Mouse (Mus musculus): ENCODE data around the gene Tiparp. TPM values are rescaled to one million over a fixed set of nuclear protein-coding genes. Genes with fewer than 3 reads are reported as not detected.

Tiparp gene
- polyA plus RNA-seq, 1 experiment: 1.8 TPM

GRCm38 (mm10) chr3:65537288-65537687, 9.1 kb downstream of the Tiparp start:
- WGBS: 66% methylated on average over 1 of the region's 1 CpGs
- peaks cover 2% of the 10 kb centered on the region for H3K4me1 ChIP-seq (ENCODE audit: control insufficient read depth, insufficient read depth, insufficient read length)
- H3K27me3 ChIP-seq (ENCODE audit: control insufficient read depth, insufficient read depth, low read length): no peaks in the 10 kb centered on the region
- DNase-seq (ENCODE audit: low read depth in 1 of 2, low spot score in 2 of 2): no peak
- TF ChIP-seq CTCF (IDR thresholded peaks at IDR 0.05; ENCODE audit: extremely low read depth, insufficient read depth, insufficient read length, insufficient replicate concordance): no peak
- TF ChIP-seq POLR2A (IDR thresholded peaks at IDR 0.05; ENCODE audit: low read depth, low read length): no peak
- H3K27ac ChIP-seq (ENCODE audit: insufficient read depth, low read length): no peak overlapping the region
- H3K4me3 ChIP-seq (ENCODE audit: extremely low read depth, insufficient read depth, insufficient read length): no peak overlapping the region
- H3K36me3 ChIP-seq (ENCODE audit: control insufficient read depth, insufficient read depth, low read length): peaks cover 3% of the 10 kb centered on the region; the same call in 1 of the 2 replicates

- TF ChIP-seq CTCF (IDR thresholded peaks at IDR 0.05; ENCODE audit: extremely low read depth, insufficient read depth, insufficient read length, insufficient replicate concordance) (no peak), POLR2A (IDR thresholded peaks at IDR 0.05; ENCODE audit: low read depth, low read length) (no peak)
- Histone ChIP-seq H3K4me3 (ENCODE audit: extremely low read depth, insufficient read depth, insufficient read length) (no peak overlapping the region), H3K27ac (ENCODE audit: insufficient read depth, low read length) (no peak overlapping the region), H3K36me3 (ENCODE audit: control insufficient read depth, insufficient read depth, low read length) (no peaks in the 10 kb centered on the region), H3K27me3 (ENCODE audit: control insufficient read depth, insufficient read depth, low read length) (no peaks in the 10 kb centered on the region), H3K4me1 (ENCODE audit: control insufficient read depth, insufficient read depth, insufficient read length) (peaks cover 2% of the 10 kb centered on the region)
- DNase-seq (ENCODE audit: low read depth in 1 of 2, low spot score in 2 of 2): no peak
- 94% methylated on average over 6 of the region's 6 CpGs for WGBS
Observed at GRCm38 (mm10) chr3:65540906-65541551, 12.8 kb downstream of the Tiparp start.

DNA sequence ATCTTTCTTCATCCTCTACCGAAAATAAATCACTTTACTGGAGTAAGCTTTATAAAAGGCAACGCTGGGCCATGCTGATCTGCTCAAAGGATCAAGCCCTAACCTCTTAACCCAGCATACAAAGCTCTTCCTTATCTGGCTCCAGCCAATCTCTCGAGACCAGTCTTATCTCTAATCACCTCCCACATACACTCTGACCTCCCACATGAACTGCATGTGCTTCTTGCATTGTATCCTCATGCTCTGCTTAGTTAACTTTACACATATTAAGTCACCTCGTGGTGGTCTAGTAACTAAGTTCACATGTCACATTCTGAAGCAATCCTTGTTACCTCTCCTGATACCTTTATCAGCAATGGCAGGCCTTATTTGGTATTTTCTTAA, 13.3 kb downstream of the Tiparp start:
- DNase-seq (ENCODE audit: low read depth in 1 of 2, low spot score in 2 of 2): no peak
- TF ChIP-seq CTCF (IDR thresholded peaks at IDR 0.05; ENCODE audit: extremely low read depth, insufficient read depth, insufficient read length, insufficient replicate concordance) (no peak), POLR2A (IDR thresholded peaks at IDR 0.05; ENCODE audit: low read depth, low read length) (no peak)
- Histone ChIP-seq H3K27ac (ENCODE audit: insufficient read depth, low read length) (no peak overlapping the region), H3K4me1 (ENCODE audit: control insufficient read depth, insufficient read depth, insufficient read length) (peaks cover 2% of the 10 kb centered on the region), H3K36me3 (ENCODE audit: control insufficient read depth, insufficient read depth, low read length) (no peaks in the 10 kb centered on the region), H3K4me3 (ENCODE audit: extremely low read depth, insufficient read depth, insufficient read length) (no peak overlapping the region), H3K27me3 (ENCODE audit: control insufficient read depth, insufficient read depth, low read length) (no peaks in the 10 kb centered on the region)
- WGBS: 77% methylated on average over 4 of the region's 4 CpGs

- peaks cover 9% of the 10 kb centered on the region; the same call in 1 of the 2 replicates for H3K36me3 ChIP-seq (ENCODE audit: control insufficient read depth, insufficient read depth, low read length)
- no peak for DNase-seq (ENCODE audit: low read depth in 1 of 2, low spot score in 2 of 2)
- H3K27ac ChIP-seq (ENCODE audit: insufficient read depth, low read length): no peak overlapping the region
- no peaks in the 10 kb centered on the region; the same call in 1 of the 2 replicates for H3K4me1 ChIP-seq (ENCODE audit: control insufficient read depth, insufficient read depth, insufficient read length)
- no peak overlapping the region for H3K4me3 ChIP-seq (ENCODE audit: extremely low read depth, insufficient read depth, insufficient read length)
- TF ChIP-seq POLR2A (IDR thresholded peaks at IDR 0.05; ENCODE audit: low read depth, low read length) (no peak), CTCF (IDR thresholded peaks at IDR 0.05; ENCODE audit: extremely low read depth, insufficient read depth, insufficient read length, insufficient replicate concordance) (no peak)
- no peaks in the 10 kb centered on the region for H3K27me3 ChIP-seq (ENCODE audit: control insufficient read depth, insufficient read depth, low read length)
- WGBS: 74% methylated on average over 6 of the region's 6 CpGs
Observed at GRCm38 (mm10) chr3:65549785-65550184, 21.6 kb downstream of the Tiparp start.

- H3K27ac ChIP-seq (ENCODE audit: insufficient read depth, low read length): no peak overlapping the region
- WGBS: 82% methylated on average over 5 of the region's 5 CpGs
Observed at GRCm38 (mm10) chr3:65551065-65551464, 22.9 kb downstream of the Tiparp start.

DNA sequence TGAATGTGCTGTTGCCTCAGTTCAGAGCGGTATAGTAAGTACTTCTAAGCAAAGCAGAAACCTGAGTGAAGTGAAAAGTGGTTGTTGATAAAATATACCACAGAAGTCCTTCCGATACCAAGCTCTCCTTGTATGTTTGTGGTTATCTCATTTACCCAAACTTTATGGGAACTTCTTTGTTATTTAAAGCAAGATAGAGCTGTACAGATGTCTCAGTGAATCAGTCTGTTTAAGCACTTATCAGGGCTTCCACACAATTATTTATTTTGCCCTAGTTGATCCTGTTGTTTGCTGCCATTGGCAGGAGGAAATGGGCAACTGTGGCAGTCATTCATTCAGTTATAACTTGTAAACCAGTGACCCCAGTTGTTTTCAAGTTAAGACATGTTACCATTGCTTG, 26.4 kb downstream of the Tiparp start:
- H3K4me1 ChIP-seq (ENCODE audit: control insufficient read depth, insufficient read depth, insufficient read length): no peaks in the 10 kb centered on the region
- no peaks in the 10 kb centered on the region for H3K27me3 ChIP-seq (ENCODE audit: control insufficient read depth, insufficient read depth, low read length)
- peaks cover 6% of the 10 kb centered on the region; the same call in 1 of the 2 replicates for H3K36me3 ChIP-seq (ENCODE audit: control insufficient read depth, insufficient read depth, low read length)
- no peak for TF ChIP-seq CTCF (IDR thresholded peaks at IDR 0.05; ENCODE audit: extremely low read depth, insufficient read depth, insufficient read length, insufficient replicate concordance)
- no peak for TF ChIP-seq POLR2A (IDR thresholded peaks at IDR 0.05; ENCODE audit: low read depth, low read length)
- H3K4me3 ChIP-seq (ENCODE audit: extremely low read depth, insufficient read depth, insufficient read length): no peak overlapping the region
- 88% methylated on average over 2 of the region's 2 CpGs for WGBS
- no peak for DNase-seq (ENCODE audit: low read depth in 1 of 2, low spot score in 2 of 2)
- no peak overlapping the region for H3K27ac ChIP-seq (ENCODE audit: insufficient read depth, low read length)

More at GRCm38 (mm10) chr3:65551065-65551464, 22.9 kb downstream of the Tiparp start:
- Histone ChIP-seq H3K4me3 (ENCODE audit: extremely low read depth, insufficient read depth, insufficient read length) (no peak overlapping the region), H3K4me1 (ENCODE audit: control insufficient read depth, insufficient read depth, insufficient read length) (no peaks in the 10 kb centered on the region; the same call in 1 of the 2 replicates), H3K27me3 (ENCODE audit: control insufficient read depth, insufficient read depth, low read length) (no peaks in the 10 kb centered on the region), H3K36me3 (ENCODE audit: control insufficient read depth, insufficient read depth, low read length) (peaks cover 9% of the 10 kb centered on the region; the same call in 1 of the 2 replicates)
- no peak for DNase-seq (ENCODE audit: low read depth in 1 of 2, low spot score in 2 of 2)
- TF ChIP-seq POLR2A (IDR thresholded peaks at IDR 0.05; ENCODE audit: low read depth, low read length) (no peak), CTCF (IDR thresholded peaks at IDR 0.05; ENCODE audit: extremely low read depth, insufficient read depth, insufficient read length, insufficient replicate concordance) (no peak)

GRCm38 (mm10) chr3:65558679-65559078, 30.5 kb downstream of the Tiparp start:
- no peak for TF ChIP-seq POLR2A (IDR thresholded peaks at IDR 0.05; ENCODE audit: low read depth, low read length)
- no peak for TF ChIP-seq CTCF (IDR thresholded peaks at IDR 0.05; ENCODE audit: extremely low read depth, insufficient read depth, insufficient read length, insufficient replicate concordance)
- H3K27me3 ChIP-seq (ENCODE audit: control insufficient read depth, insufficient read depth, low read length): no peaks in the 10 kb centered on the region
- no peak for DNase-seq (ENCODE audit: low read depth in 1 of 2, low spot score in 2 of 2)
- peaks cover 1% of the 10 kb centered on the region; the same call in 1 of the 2 replicates for H3K36me3 ChIP-seq (ENCODE audit: control insufficient read depth, insufficient read depth, low read length)
- H3K4me1 ChIP-seq (ENCODE audit: control insufficient read depth, insufficient read depth, insufficient read length): no peaks in the 10 kb centered on the region
- 95% methylated on average over 4 of the region's 4 CpGs for WGBS
- H3K4me3 ChIP-seq (ENCODE audit: extremely low read depth, insufficient read depth, insufficient read length): no peak overlapping the region
- H3K27ac ChIP-seq (ENCODE audit: insufficient read depth, low read length): no peak overlapping the region

Data from spleen, adult 2 months (tissue).